Mouse (Mus musculus): ENCODE results near the gene Hal. TPM values are rescaled to one million over a fixed set of nuclear protein-coding genes. Genes with fewer than 3 reads are reported as not detected.

Hal gene
- total RNA-seq (2022), result under 1 TPM in 2 of 4 experiments, not detected in 2; 0.13 to 0.51 TPM

- DNase-seq (ENCODE audit: low spot score in 2 of 2), result no peak
Observed at GRCm38 (mm10) chr10:93488066-93488827, at the start of gene Hal. Gene Hal, plus strand, starts transcription at chr10:93488768.

GRCm38 (mm10) chr10:93441501-93441900, 47.1 kb upstream of the Hal start:
- no peak for DNase-seq (ENCODE audit: low spot score in 2 of 2)

GRCm38 (mm10) chr10:93442183-93442582, 46.4 kb upstream of the Hal start:
- no peak for DNase-seq (ENCODE audit: low spot score in 2 of 2)

- DNase-seq (ENCODE audit: low spot score in 2 of 2), result no peak
Observed at GRCm38 (mm10) chr10:93444407-93444806, 44.2 kb upstream of the Hal start.

- DNase-seq (ENCODE audit: low spot score in 2 of 2), result no peak
Observed at GRCm38 (mm10) chr10:93447398-93447797, 41.2 kb upstream of the Hal start.

GRCm38 (mm10) chr10:93454652-93455014, 33.9 kb upstream of the Hal start:
- DNase-seq (ENCODE audit: low spot score in 2 of 2), result no peak

- no peak for DNase-seq (ENCODE audit: low spot score in 2 of 2)
Observed at GRCm38 (mm10) chr10:93460106-93460505, 28.5 kb upstream of the Hal start.

GRCm38 (mm10) chr10:93462692-93463382, 25.7 kb upstream of the Hal start:
- no peak for DNase-seq (ENCODE audit: low spot score in 2 of 2)

- DNase-seq (ENCODE audit: low spot score in 2 of 2), result no peak
Observed at GRCm38 (mm10) chr10:93463611-93464010, 25.0 kb upstream of the Hal start.

GRCm38 (mm10) chr10:93467259-93467658, 21.3 kb upstream of the Hal start:
- no peak for DNase-seq (ENCODE audit: low spot score in 2 of 2)

GRCm38 (mm10) chr10:93467791-93468190, 20.8 kb upstream of the Hal start:
- DNase-seq (ENCODE audit: low spot score in 2 of 2), result no peak

- peak; percentile 57 to 65 for DNase-seq (ENCODE audit: low spot score in 2 of 2)
Observed at GRCm38 (mm10) chr10:93471415-93471814, 17.2 kb upstream of the Hal start.

GRCm38 (mm10) chr10:93484511-93484910, 4.1 kb upstream of the Hal start:
- no peak for DNase-seq (ENCODE audit: low spot score in 2 of 2)

- no peak for DNase-seq (ENCODE audit: low spot score in 2 of 2)
Observed at GRCm38 (mm10) chr10:93485055-93485691, 3.4 kb upstream of the Hal start.

GRCm38 (mm10) chr10:93486622-93487021, 1.9 kb upstream of the Hal start:
- DNase-seq (ENCODE audit: low spot score in 2 of 2), result no peak

GRCm38 (mm10) chr10:93488828-93489226, 259 bp downstream of the Hal start:
- DNase-seq (ENCODE audit: low spot score in 2 of 2), result no peak

- no peak for DNase-seq (ENCODE audit: low spot score in 2 of 2)
Observed at GRCm38 (mm10) chr10:93490451-93490850, 1.9 kb downstream of the Hal start.

- DNase-seq (ENCODE audit: low spot score in 2 of 2), result no peak
Observed at GRCm38 (mm10) chr10:93500864-93501263, 12.3 kb downstream of the Hal start.

- no peak for DNase-seq (ENCODE audit: low spot score in 2 of 2)
Observed at GRCm38 (mm10) chr10:93501346-93501745, 12.8 kb downstream of the Hal start.

GRCm38 (mm10) chr10:93508383-93508970, 19.9 kb downstream of the Hal start:
- no peak for DNase-seq (ENCODE audit: low spot score in 2 of 2)

GRCm38 (mm10) chr10:93509532-93510153, 21.1 kb downstream of the Hal start:
- DNase-seq (ENCODE audit: low spot score in 2 of 2), result no peak

GRCm38 (mm10) chr10:93515419-93515818, 26.9 kb downstream of the Hal start:
- no peak for DNase-seq (ENCODE audit: low spot score in 2 of 2)
